Mouse (Mus musculus) stomach, postnatal 0 days (tissue): Measurements from ENCODE around the gene Pdzrn3. TPM values are rescaled to one million over a fixed set of nuclear protein-coding genes. Genes with fewer than 3 reads are reported as not detected.

Experiments
- ATAC-seq: fragments of 200-750 bp; cut with Nextera tagmentation; 2 replicates; pipeline ENCODE4 v1.8.0; 2017; ENCODE audit not compliant: low FRiP score, low TSS enrichment
- DNase-seq: peaks from one replicate; pipeline ENCODE4 v3.0.0-alpha.2; 2016; ENCODE audit warnings: low spot score
- H3K27ac ChIP-seq: fragments of 300-500 bp; sonication (generic); replicated peaks from 2 replicates; pipeline ENCODE4 v1.5.1; 2014; ENCODE audit warnings: mild to moderate bottlenecking, control low read depth
- H3K27me3 ChIP-seq: fragments of 300-500 bp; sonication (generic); 2 replicates; pipeline ENCODE4 v1.6.1; 2014; ENCODE audit warnings: low read length; ENCODE audit not compliant: control insufficient read depth, insufficient read depth
- H3K36me3 ChIP-seq: fragments of 300-500 bp; sonication (generic); 2 replicates; pipeline ENCODE4 v1.6.1; 2014; ENCODE audit warnings: low read length, mixed read lengths; ENCODE audit not compliant: control insufficient read depth, insufficient read depth
- H3K4me1 ChIP-seq: fragments of 300-500 bp; sonication (generic); replicated peaks from 2 replicates; pipeline ENCODE4 v1.6.1; 2014; ENCODE audit warnings: antibody characterized with exemption; ENCODE audit not compliant: control insufficient read depth, insufficient read depth
- H3K4me2 ChIP-seq: fragments of 300-500 bp; sonication (generic); replicated peaks from 2 replicates; pipeline ENCODE4 v1.6.1; 2014; ENCODE audit warnings: low read depth, mild to moderate bottlenecking, control low read depth, moderate library complexity
- H3K4me3 ChIP-seq: fragments of 300-500 bp; sonication (generic); 2 replicates; pipeline ENCODE4 v1.5.1; 2014; ENCODE audit warnings: low read depth, low read length, control low read depth
- H3K9ac ChIP-seq: fragments of 300-500 bp; sonication (generic); 2 replicates; pipeline ENCODE4 v1.6.1; 2014; ENCODE audit warnings: mild to moderate bottlenecking, low read length, control low read depth, mixed read lengths
- H3K9me3 ChIP-seq: fragments of 300-500 bp; sonication (generic); 2 replicates; pipeline ENCODE4 v1.6.1; 2016; ENCODE audit warnings: low read length; ENCODE audit not compliant: control insufficient read depth
- CTCF ChIP-seq: IDR thresholded peaks from 2 replicates; pipeline ENCODE4 v1.5.1; 2016; ENCODE audit warnings: antibody characterized with exemption, low read depth, mild to moderate bottlenecking, moderate library complexity
- EP300 ChIP-seq: optimal IDR thresholded peaks from 2 replicates; pipeline ENCODE3; 2016; ENCODE audit warnings: antibody characterized with exemption
- WGBS: fragments of 180-500 bp; shearing (Covaris S2); extraction: QIAGEN DNeasy Blood & Tissue Kit; methylation state at CpG from one replicate; pipeline ENCODE4 v1.1.7; 2014; 5-methylcytosine and 5-hydroxymethylcytosine counted together
- polyA plus RNA-seq: library from polyadenylated mRNA; unstranded; fragments of >200 nt; fragmentation: Nextera tagmentation; extraction: Ambion mirVana; gene quantifications from 2 replicates; pipeline ENCODE4 v1.2.1, GENCODE M21; 2015

Pdzrn3 gene
- polyA plus RNA-seq, 1 experiment from 2014 or later, result 5.1 TPM

DNA sequence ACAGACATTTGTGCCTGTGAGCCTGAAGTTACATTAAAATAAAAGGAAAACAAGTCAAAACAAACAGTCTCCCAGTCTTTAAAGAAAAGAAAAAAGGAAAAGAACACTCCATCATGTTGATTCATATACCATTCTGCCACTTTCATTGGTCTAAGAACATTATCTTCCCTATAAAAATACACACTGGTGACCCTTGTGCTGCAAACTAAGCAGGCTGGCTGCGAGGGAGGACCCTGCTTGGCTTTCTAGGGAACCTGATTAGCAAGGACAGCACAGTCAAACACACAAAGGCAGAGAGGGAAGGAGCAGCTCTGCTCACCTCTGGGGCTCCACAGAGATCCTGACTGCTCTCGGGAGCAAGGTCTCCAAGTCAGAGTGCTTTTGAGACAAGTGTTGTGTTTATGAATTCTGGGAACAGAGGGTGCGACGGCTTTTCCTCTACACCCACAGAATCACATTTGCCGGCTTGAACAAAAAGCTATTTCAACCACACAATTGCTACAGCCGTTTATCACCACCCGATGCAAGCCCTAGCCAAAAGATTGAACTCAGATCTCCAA, 27.2 kb downstream of the Pdzrn3 start:
- H3K9ac ChIP-seq, result peak overlapping the region; percentile 27; the same call in 1 of the 2 replicates
- H3K27ac ChIP-seq, result peak overlapping the region; percentile 41; the same call in 1 of the 2 replicates
- DNase-seq (peak; percentile 37), ATAC-seq (peak; percentile 65; the same call in 1 of the 2 replicates)
- 12% methylated on average over 7 of the region's 7 CpGs for WGBS
- H3K9me3 ChIP-seq, result no peaks in the 10 kb centered on the region
- no peak for TF ChIP-seq EP300
- no peak for TF ChIP-seq CTCF
- no peaks in the 10 kb centered on the region for H3K36me3 ChIP-seq
- H3K4me3 ChIP-seq, result no peak overlapping the region
- 0 out of 2 replicates have a peak, but pooled peaks cover 5% of the 10 kb centered on the region for H3K4me1 ChIP-seq
- H3K4me2 ChIP-seq, result no peak overlapping the region
- no peaks in the 10 kb centered on the region for H3K27me3 ChIP-seq

DNA sequence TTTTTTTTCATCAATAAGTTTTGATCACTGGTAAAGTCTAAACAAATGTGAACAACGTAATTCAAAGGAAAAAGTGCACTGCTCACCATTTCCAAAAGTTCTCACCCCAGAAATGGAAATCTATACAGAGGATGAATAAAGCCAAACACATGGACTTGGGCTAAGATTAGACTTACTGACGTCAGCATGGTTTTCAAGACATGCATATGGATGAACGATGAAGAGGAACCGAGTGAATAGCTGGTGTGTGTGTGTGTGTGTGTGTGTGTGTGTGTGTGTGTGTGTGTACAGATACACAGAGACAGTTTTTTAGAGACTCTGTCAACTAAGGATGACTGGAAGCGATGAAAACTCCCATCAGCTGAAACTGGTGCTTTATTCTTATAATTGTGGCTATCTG, 29.2 kb downstream of the Pdzrn3 start:
- 55% methylated on average over 5 of the region's 5 CpGs for WGBS
- Histone ChIP-seq H3K27me3 (no peaks in the 10 kb centered on the region), H3K36me3 (no peaks in the 10 kb centered on the region), H3K4me1 (0 out of 2 replicates have a peak, but pooled peaks cover 5% of the 10 kb centered on the region), H3K9ac (no peak overlapping the region), H3K4me3 (no peak overlapping the region), H3K9me3 (no peaks in the 10 kb centered on the region), H3K27ac (no peak overlapping the region), H3K4me2 (no peak overlapping the region)
- no peak for TF ChIP-seq EP300
- no peak for TF ChIP-seq CTCF
- DNase-seq (no peak), ATAC-seq (no peak)

DNA sequence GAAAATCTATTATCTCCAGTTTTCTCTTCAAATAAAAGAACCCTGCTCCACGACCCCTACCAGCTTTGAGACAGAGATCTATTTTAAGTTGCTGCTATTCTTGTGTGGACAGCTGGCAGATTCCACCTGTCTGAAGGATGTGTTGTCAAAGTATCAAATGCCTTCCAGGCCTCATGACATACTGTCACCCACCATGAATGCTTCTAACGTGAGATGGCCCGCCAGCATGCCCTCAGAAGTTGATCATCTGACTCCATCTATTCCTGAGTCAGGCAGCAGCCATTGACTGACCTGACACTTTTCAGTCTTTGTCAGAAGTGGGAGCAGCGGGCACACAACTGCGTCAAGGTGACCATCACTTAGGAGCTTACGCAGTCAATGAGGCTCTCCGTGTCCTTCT, 37.6 kb downstream of the Pdzrn3 start:
- Histone ChIP-seq H3K4me1 (no peaks in the 10 kb centered on the region), H3K27ac (no peak overlapping the region), H3K9ac (no peak overlapping the region), H3K4me2 (no peak overlapping the region), H3K4me3 (no peak overlapping the region), H3K27me3 (no peaks in the 10 kb centered on the region), H3K36me3 (peaks cover 2% of the 10 kb centered on the region; the same call in 1 of the 2 replicates), H3K9me3 (no peaks in the 10 kb centered on the region)
- no peak for ATAC-seq
- TF ChIP-seq EP300, result no peak
- no peak for TF ChIP-seq CTCF
- no peak for DNase-seq
- WGBS, result 90% methylated on average over 7 of the region's 7 CpGs

DNA sequence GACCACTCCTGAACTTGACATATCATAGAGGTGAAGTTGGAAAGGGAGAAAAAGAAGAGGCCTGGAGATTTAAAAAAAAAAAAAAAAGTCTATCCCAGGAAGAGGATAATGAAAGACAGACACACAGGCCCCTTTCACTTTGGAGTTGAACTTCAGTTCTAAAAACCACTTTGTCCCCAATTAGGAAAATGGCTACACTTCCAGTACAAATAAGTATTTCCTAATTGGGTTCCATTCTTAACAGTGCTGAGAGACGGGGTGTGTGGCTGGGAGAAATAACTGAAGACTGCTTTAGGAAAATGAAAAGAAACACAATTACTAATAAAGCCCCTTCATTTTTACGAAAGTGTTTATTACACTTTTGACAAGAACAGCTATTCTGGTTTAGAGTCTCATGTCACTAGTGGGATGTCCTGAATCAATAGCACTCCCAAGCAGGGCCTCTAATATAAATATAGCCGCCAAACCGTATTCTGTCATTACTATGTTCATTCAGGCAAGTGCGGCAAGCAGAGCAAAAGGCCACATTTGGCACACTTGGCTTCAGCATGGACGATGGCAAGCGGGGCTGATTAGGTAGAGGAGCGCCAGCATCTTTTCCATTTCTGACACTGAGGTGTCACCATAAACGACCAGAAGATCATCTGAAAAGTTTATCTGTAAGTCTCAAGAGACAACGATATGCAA, 39.7 kb downstream of the Pdzrn3 start:
- 64% methylated on average over 10 of the region's 10 CpGs for WGBS
- Histone ChIP-seq H3K4me1 (no peaks in the 10 kb centered on the region), H3K9ac (no peak overlapping the region), H3K4me3 (no peak overlapping the region), H3K4me2 (no peak overlapping the region), H3K36me3 (peaks cover 2% of the 10 kb centered on the region; the same call in 1 of the 2 replicates), H3K27ac (no peak overlapping the region), H3K9me3 (no peaks in the 10 kb centered on the region), H3K27me3 (no peaks in the 10 kb centered on the region)
- ATAC-seq (no peak), DNase-seq (no peak)
- no peak for TF ChIP-seq CTCF
- TF ChIP-seq EP300, result no peak

DNA sequence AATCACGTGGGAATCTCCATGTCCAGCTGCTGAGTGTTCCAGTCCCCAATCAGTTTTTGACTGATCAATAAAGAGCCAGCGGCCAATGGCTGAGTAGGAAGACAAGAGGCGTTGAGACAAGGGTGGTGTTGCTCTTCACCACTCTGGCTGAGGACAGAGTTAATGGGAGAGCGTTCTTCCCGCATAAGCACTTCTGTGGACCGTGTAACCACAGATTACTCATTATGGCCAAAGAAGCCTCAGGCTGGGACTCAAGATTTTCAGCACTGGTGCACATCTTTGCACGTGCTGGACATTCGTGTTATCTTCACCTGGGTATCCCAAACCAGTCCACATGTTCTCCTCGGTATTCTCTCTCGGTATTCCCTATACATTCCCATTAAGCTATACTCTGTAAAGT, 41.0 kb downstream of the Pdzrn3 start:
- 84% methylated on average over 10 of the region's 10 CpGs for WGBS

DNA sequence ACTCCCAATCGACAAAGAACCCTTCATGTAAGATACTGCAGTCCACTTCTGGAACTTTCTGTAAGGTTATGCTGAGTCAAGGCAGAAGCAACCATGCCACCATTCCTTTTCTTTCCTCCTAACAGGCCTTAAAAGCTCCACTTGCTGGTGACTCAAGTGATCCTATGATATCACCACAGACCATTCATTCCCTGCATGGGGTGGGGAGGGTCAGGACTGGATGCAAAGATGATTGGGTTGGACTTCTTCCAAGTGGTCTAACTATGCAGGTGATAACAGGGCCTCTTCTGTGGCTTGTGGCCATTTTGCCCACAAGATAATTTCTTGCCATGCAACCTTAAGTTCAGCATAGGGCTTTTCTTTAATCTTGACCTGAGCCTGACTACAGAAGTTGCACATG, 42.0 kb downstream of the Pdzrn3 start:
- Histone ChIP-seq H3K4me3 (no peak overlapping the region), H3K36me3 (no peaks in the 10 kb centered on the region), H3K9me3 (no peaks in the 10 kb centered on the region), H3K27me3 (no peaks in the 10 kb centered on the region), H3K4me1 (peaks cover 9% of the 10 kb centered on the region), H3K9ac (no peak overlapping the region), H3K27ac (no peak overlapping the region), H3K4me2 (no peak overlapping the region)
- no peak for DNase-seq
- WGBS, result 63% methylated on average over 1 of the region's 1 CpGs
- ATAC-seq, result no peak
- TF ChIP-seq EP300 (no peak), CTCF (no peak)

More for the DNA sequence above, 41.0 kb downstream of the Pdzrn3 start:
- no peak for TF ChIP-seq CTCF
- no peak for TF ChIP-seq EP300
- Histone ChIP-seq H3K36me3 (0 out of 2 replicates have a peak, but pooled peaks cover under 1% of the 10 kb centered on the region), H3K27me3 (no peaks in the 10 kb centered on the region), H3K27ac (no peak overlapping the region), H3K9ac (no peak overlapping the region), H3K4me3 (no peak overlapping the region), H3K4me1 (peaks cover 4% of the 10 kb centered on the region), H3K4me2 (no peak overlapping the region), H3K9me3 (no peaks in the 10 kb centered on the region)
- DNase-seq, result no peak
- ATAC-seq, result no peak
